Mouse (Mus musculus): Measurements from ENCODE around the gene Enam. TPM values are rescaled to one million over a fixed set of nuclear protein-coding genes. Genes with fewer than 3 reads are reported as not detected.
A peak's percentile ranks its signal among the peaks of the same experiment; 100 is the strongest.
"Not testable (repeated sequence)": the region's sequence is repeated elsewhere in the genome, so short reads cannot be mapped to it uniquely, and the experiment has no call there.

The Enam gene
- polyA plus RNA-seq, 1 experiment from 2014 or later, result not detected

DNA sequence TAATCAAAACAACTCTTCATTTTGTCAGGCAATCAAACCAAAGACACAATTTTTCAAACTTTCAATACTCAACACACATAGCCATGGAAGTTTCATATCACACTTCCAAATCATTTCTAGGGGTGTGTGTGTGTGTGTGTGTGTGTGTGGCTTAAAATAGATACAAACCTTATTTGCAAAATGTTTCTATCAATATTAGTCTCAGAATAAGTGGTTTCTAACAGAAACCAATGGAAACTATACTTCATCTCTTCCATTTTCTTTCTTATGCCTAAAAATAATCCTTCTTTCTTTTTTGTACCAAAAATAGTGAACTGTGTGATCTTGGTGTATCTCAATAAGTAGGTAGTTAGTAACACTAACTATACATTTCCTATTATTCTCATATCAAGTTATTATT, 53.1 kb downstream of the Enam start:
- Histone ChIP-seq H3K9ac (no peak overlapping the region), H3K4me1 (replicated peaks) (no peaks in the 10 kb centered on the region), H3K9me3 (no peaks in the 10 kb centered on the region), H3K4me2 (no peak overlapping the region), H3K36me3 (no peaks in the 10 kb centered on the region), H3K27me3 (no peaks in the 10 kb centered on the region), H3K4me3 (no peak overlapping the region), H3K27ac (replicated peaks) (no peak overlapping the region)
- ATAC-seq (ENCODE audit: low FRiP score, low read depth), result no peak

DNA sequence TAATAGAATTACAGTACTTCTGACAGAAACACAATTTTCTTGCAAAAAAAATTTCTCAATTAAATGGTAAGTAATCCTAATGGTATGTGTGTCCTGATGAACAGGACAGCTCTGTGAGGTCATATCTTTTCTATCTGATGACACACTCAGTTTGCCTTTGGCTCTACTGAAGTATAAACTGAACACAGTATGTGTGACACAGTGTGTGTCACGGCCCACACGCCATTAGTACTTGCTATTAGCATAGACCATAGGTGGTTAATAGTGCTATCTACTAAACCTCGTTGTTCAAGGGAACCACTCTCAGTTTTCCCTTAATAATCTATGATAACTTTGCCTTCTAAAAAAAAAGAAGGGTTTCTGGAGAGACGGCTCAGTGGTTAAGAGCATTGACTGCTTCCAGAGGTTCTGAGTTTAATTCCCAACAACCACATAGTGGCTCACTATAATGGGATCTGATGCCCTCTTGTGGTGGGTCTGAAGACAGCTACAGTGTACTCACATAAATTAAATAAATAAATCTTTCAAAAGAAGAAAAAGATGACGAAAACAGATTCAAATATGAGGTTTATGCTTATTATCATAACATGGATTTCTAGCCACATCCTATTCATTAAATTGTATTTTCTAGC, 55.0 kb downstream of the Enam start:
- ATAC-seq (ENCODE audit: low FRiP score, low read depth), result 0 out of 2 replicates have a peak, but pooled peaks have one; percentile 69
- WGBS, result 58% methylated on average over 5 of the region's 5 CpGs
- H3K27ac ChIP-seq (replicated peaks), result no peak overlapping the region
- H3K27me3 ChIP-seq, result no peaks in the 10 kb centered on the region
- no peak overlapping the region for H3K4me3 ChIP-seq
- H3K9me3 ChIP-seq, result no peaks in the 10 kb centered on the region
- H3K4me2 ChIP-seq, result no peak overlapping the region
- no peaks in the 10 kb centered on the region for H3K36me3 ChIP-seq
- no peak overlapping the region for H3K9ac ChIP-seq
- no peaks in the 10 kb centered on the region for H3K4me1 ChIP-seq (replicated peaks)

DNA sequence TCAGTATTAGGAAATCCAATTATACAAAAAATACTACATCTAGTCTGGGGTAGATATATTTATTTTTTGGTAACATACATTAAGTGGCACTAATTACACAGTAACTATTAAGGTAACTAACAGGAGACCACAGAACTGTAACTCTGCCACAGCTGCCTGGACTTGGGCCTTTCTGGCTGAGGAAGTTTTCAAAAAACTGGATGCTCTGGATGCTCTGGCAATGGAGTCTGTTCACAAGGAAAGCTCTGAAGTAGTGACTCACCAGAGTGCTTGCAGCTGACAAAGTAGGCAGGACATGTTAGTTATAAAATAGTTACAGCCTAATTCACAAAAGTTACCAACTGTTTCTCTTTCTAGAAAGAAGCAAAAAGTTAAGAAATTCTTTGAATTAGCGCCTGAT, 56.6 kb downstream of the Enam start:
- not testable (repeated sequence) for H3K4me2 ChIP-seq; H3K9me3 ChIP-seq; H3K27ac ChIP-seq (replicated peaks); H3K27me3 ChIP-seq; ATAC-seq (ENCODE audit: low FRiP score, low read depth); H3K36me3 ChIP-seq; H3K4me3 ChIP-seq; H3K4me1 ChIP-seq (replicated peaks); H3K9ac ChIP-seq
- 93% methylated on average over 1 of the region's 1 CpGs for WGBS

DNA sequence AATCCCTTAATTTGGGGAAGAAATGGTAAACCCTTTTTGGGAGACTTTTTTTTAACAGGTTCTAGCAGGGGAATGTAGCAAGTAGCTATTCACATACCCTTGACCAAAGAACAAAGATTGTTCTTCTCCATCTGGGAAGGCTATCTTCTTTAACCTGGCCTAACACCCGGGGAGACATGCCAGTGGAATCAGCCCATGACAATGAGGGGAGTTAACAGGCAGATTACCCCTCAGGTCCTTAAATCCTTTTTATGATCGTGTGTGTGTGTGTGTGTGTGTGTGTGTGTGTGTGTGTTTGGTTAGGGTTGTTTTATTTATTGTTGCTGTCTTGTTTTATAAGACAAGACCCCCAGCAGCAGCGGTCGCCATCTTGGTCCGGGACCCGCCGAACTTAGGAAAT, 57.8 kb downstream of the Enam start:
- no peak overlapping the region for H3K27ac ChIP-seq (replicated peaks)
- no peaks in the 10 kb centered on the region for H3K9me3 ChIP-seq
- no peak overlapping the region for H3K4me3 ChIP-seq
- 90% methylated on average over 7 of the region's 7 CpGs for WGBS
- no peak overlapping the region for H3K4me2 ChIP-seq
- H3K9ac ChIP-seq, result no peak overlapping the region
- no peaks in the 10 kb centered on the region for H3K36me3 ChIP-seq
- ATAC-seq (ENCODE audit: low FRiP score, low read depth), result no peak
- H3K27me3 ChIP-seq, result no peaks in the 10 kb centered on the region
- no peaks in the 10 kb centered on the region for H3K4me1 ChIP-seq (replicated peaks)

DNA sequence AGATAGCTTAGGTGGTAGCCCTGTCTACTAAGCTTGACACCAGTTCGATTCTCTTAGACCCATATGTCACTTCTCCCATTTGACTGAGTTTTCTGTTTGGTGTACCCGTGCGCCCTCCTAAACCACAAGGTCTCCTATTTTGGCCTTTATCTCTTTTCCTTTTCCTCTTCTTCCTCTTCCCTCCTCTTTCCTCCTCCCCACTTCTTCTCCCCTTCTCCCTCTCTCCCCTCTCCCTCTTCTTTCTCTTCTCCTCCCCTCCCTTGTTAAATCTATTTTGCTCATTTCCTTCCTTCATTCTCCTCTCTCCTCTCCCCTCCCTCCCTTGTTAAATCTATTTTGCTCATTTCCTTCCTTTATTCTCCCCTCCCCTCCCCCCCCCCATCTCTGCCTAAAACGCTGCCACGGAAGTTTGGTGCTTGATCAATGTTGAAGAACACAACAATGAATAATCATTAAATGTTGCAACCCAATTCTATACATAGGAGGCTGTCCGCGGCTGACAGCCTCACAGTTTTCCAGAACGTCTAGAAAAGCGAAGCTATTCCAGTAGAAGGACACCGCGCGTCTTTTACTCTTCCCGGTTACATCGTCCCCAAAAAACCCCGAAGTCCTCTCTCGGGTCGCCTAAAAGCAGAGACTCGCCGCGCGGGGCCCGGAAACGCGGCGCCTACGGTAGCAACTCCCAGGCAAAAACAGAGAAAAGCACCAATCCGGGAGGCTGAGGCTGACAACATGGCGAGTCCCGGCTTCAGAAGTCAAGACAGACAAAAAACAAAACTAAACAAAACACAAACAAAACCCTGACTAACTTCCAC, 65.7 kb downstream of the Enam start:
- Histone ChIP-seq H3K27ac (replicated peaks) (peak overlapping the region; percentile 88), H3K4me3 (peak overlapping the region; percentile 85), H3K27me3 (no peaks in the 10 kb centered on the region), H3K9ac (peak overlapping the region; percentile 72), H3K4me2 (peak overlapping the region; percentile 62), H3K4me1 (replicated peaks) (peaks cover 25% of the 10 kb centered on the region), H3K36me3 (no peaks in the 10 kb centered on the region), H3K9me3 (no peaks in the 10 kb centered on the region)
- peak; percentile 78 for ATAC-seq (ENCODE audit: low FRiP score, low read depth)
- WGBS, result 8% methylated on average over 29 of the region's 29 CpGs

DNA sequence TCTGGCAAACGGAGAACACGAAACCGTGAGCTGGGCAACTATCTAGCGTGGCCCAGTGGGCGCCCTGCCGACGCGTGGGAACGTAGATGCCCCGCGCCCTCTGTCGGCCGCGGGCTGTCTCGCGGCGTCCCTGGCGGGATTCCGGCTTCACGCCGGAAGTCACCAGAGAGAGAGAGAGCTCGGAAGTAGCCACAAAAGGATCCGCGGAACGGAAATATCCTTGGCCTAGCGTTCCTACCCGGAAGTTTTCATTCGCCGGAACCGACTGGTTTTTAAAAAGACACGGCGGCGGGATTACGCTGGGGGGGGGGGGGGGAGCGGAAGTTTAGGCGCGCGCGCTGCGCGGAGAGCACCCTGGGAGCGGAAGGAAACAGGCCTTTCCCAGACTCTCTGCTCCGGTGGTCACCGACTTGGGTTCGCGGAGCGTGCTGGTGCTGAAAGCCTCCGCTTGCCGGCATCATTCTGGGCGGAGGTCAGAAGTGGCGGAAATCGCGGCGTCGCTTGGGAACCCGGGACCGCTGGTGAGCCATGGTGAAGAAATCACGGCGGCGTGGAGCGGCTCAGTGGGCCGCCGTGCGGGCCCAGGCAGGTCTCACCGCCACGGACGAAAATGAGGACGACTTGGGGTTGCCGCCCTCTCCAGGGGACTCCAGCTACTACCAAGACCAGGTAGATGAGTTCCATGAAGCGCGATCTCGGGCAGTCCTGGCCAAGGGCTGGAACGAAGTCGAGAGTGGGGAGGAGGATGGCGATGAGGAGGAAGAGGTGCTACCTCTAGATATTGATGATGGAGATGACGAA, 66.5 kb downstream of the Enam start, which contains the start of gene Utp3:
Utp3 (plus strand) TSS at position 377 of the 801 bp plus-strand sequence.
- Histone ChIP-seq H3K4me3 (peak within 1 kb of the TSS; percentile 85), H3K36me3 (no peaks in the 10 kb centered on the region), H3K4me2 (peak within 1 kb of the TSS; percentile 74), H3K4me1 (replicated peaks) (peaks cover 25% of the 10 kb centered on the region), H3K9me3 (no peaks in the 10 kb centered on the region), H3K27ac (replicated peaks) (peak within 1 kb of the TSS; percentile 89), H3K9ac (peak within 1 kb of the TSS; percentile 90), H3K27me3 (no peaks in the 10 kb centered on the region)
- ATAC-seq (ENCODE audit: low FRiP score, low read depth), result peak; percentile 97
- WGBS, result under 1% methylated on average over 76 of the region's 76 CpGs

Other genes with a start within 250 kb of the Enam start
- gene Gm7714, start 219.1 kb upstream of the Enam start, polyA plus RNA-seq (2015; fragmentation: Nextera tagmentation; extraction: Ambion mirVana), result not detected in 2 replicates
- gene Prol1, start 170.7 kb upstream of the Enam start, polyA plus RNA-seq (2015; fragmentation: Nextera tagmentation; extraction: Ambion mirVana), result not detected in 2 replicates
- not detected in 2 replicates for gene Amtn, start 111.9 kb upstream of the Enam start, polyA plus RNA-seq (2015; fragmentation: Nextera tagmentation; extraction: Ambion mirVana)
- not detected in 2 replicates for gene Ambn, start 32.0 kb upstream of the Enam start, polyA plus RNA-seq (2015; fragmentation: Nextera tagmentation; extraction: Ambion mirVana)
- 0.29 and 0.30 TPM in 2 replicates for gene Jchain, start 39.9 kb downstream of the Enam start, polyA plus RNA-seq (2015; fragmentation: Nextera tagmentation; extraction: Ambion mirVana)
- gene Utp3, start 66.5 kb downstream of the Enam start, polyA plus RNA-seq (2015; fragmentation: Nextera tagmentation; extraction: Ambion mirVana), result 43.8 and 44.6 TPM in 2 replicates
- gene Rufy3, start 77.1 kb downstream of the Enam start, polyA plus RNA-seq (2015; fragmentation: Nextera tagmentation; extraction: Ambion mirVana), result 259 and 269 TPM in 2 replicates
- 60.4 and 61.7 TPM in 2 replicates for gene Grsf1, start 188.2 kb downstream of the Enam start, polyA plus RNA-seq (2015; fragmentation: Nextera tagmentation; extraction: Ambion mirVana)
- 8.9 and 9.2 TPM in 2 replicates for gene Mob1b, start 232.9 kb downstream of the Enam start, polyA plus RNA-seq (2015; fragmentation: Nextera tagmentation; extraction: Ambion mirVana)

All from hindbrain, embryonic 15.5 days (tissue).